Mouse (Mus musculus) limb, embryonic 13.5 days (tissue): ENCODE data around the gene Kdm2a. TPM values are rescaled to one million over a fixed set of nuclear protein-coding genes. Genes with fewer than 3 reads are reported as not detected.

ENCODE experiments used
- ATAC-seq: fragments of 200-750 bp; cut with Nextera tagmentation; 2 replicates; pipeline ENCODE4 v1.8.0; 2017; ENCODE audit warnings: low read depth, moderate number of reproducible peaks, moderate TSS enrichment; ENCODE audit not compliant: low FRiP score
- H3K27ac ChIP-seq: fragments of 300-500 bp; sonication (generic); 2 replicates; pipeline ENCODE4 v1.5.1; 2015; ENCODE audit warnings: inconsistent platforms, mild to moderate bottlenecking, moderate library complexity
- H3K27me3 ChIP-seq: fragments of 300-500 bp; sonication (generic); 2 replicates; pipeline ENCODE4 v1.6.1; 2015; ENCODE audit warnings: mild to moderate bottlenecking, inconsistent platforms
- H3K36me3 ChIP-seq: fragments of 300-500 bp; sonication (generic); 2 replicates; pipeline ENCODE4 v1.6.1; 2015; ENCODE audit warnings: inconsistent platforms, mild to moderate bottlenecking, moderate library complexity
- H3K4me1 ChIP-seq: fragments of 300-500 bp; sonication (generic); 2 replicates; pipeline ENCODE4 v1.6.1; 2015; ENCODE audit warnings: inconsistent platforms
- H3K4me2 ChIP-seq: fragments of 300-500 bp; sonication (generic); replicated peaks from 2 replicates; pipeline ENCODE4 v1.6.1; 2015; ENCODE audit warnings: inconsistent platforms, mild to moderate bottlenecking, moderate library complexity
- H3K4me3 ChIP-seq: fragments of 300-500 bp; sonication (generic); 2 replicates; pipeline ENCODE4 v1.5.1; 2015; ENCODE audit warnings: moderate library complexity, mild to moderate bottlenecking, inconsistent platforms
- H3K9ac ChIP-seq: fragments of 300-500 bp; sonication (generic); 2 replicates; pipeline ENCODE4 v1.6.1; 2015; ENCODE audit warnings: mild to moderate bottlenecking, inconsistent platforms
- H3K9me3 ChIP-seq: fragments of 300-500 bp; sonication (generic); 2 replicates; pipeline ENCODE4 v1.6.1; 2016; ENCODE audit warnings: inconsistent platforms
- WGBS: fragments of 180-500 bp; shearing (Covaris S2); methylation state at CpG from one replicate; pipeline ENCODE4 v1.1.7; 2015; 5-methylcytosine and 5-hydroxymethylcytosine counted together
- polyA plus RNA-seq: library from polyadenylated mRNA; unstranded; fragments of >200 nt; fragmentation: Nextera tagmentation; extraction: Ambion mirVana; gene quantifications from 2 replicates; pipeline ENCODE4 v1.2.1, GENCODE M21; 2015

Gene Kdm2a
- polyA plus RNA-seq, 1 experiment from 2014 or later, result 53.9 TPM

DNA sequence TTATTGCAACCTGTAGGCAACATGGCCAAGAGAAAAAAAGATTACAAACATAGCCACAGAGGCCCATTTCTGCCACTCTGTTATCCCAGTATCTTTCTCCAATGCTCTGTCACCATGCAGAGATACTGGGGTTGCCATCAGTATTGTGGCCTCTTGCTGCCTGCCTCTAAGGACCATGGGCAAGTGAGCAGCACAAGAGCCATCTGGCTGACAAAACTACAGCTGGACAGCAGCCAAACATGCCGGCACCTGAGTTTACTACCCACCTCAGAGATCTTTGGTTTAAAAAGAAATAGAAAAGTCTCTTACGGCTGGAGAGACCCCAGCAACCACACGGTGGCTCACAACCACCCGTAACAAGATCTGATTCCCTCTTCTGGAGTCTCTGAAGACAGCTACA, 78.8 kb downstream of the Kdm2a start:
- ATAC-seq, result no peak
- Histone ChIP-seq H3K9me3 (no peaks in the 10 kb centered on the region), H3K27me3 (no peaks in the 10 kb centered on the region), H3K4me1 (no peaks in the 10 kb centered on the region), H3K27ac (no peak overlapping the region), H3K9ac (no peak overlapping the region), H3K4me3 (no peak overlapping the region), H3K36me3 (peaks cover 87% of the 10 kb centered on the region), H3K4me2 (no peak overlapping the region)
- 51% methylated on average over 4 of the region's 4 CpGs for WGBS

DNA sequence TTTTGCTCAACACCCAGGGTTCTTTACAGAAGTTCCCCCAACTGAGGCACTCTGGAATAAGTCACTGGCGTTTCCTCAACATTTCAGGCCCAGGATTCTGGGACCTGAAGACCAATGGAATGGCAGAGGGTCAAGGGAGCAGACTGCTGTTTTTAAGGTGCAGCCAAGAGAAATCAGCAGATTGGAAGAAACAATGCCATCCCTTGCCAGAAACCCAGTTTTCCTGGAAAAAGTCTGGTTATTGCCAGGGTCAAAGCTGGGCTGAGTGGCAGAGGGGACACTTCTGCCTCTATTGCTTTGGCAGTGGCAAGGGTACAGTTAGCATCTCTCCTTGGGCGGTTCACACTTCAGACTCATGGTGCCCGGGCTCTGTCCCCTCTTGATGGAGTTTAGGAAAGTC, 80.9 kb downstream of the Kdm2a start:
- H3K9me3 ChIP-seq, result no peaks in the 10 kb centered on the region
- no peak overlapping the region for H3K4me3 ChIP-seq
- no peak for ATAC-seq
- no peaks in the 10 kb centered on the region for H3K27me3 ChIP-seq
- no peak overlapping the region for H3K27ac ChIP-seq
- H3K9ac ChIP-seq, result no peak overlapping the region
- H3K4me1 ChIP-seq, result no peaks in the 10 kb centered on the region
- no peak overlapping the region for H3K4me2 ChIP-seq
- peaks cover 76% of the 10 kb centered on the region for H3K36me3 ChIP-seq
- 86% methylated on average over 3 of the region's 3 CpGs for WGBS

DNA sequence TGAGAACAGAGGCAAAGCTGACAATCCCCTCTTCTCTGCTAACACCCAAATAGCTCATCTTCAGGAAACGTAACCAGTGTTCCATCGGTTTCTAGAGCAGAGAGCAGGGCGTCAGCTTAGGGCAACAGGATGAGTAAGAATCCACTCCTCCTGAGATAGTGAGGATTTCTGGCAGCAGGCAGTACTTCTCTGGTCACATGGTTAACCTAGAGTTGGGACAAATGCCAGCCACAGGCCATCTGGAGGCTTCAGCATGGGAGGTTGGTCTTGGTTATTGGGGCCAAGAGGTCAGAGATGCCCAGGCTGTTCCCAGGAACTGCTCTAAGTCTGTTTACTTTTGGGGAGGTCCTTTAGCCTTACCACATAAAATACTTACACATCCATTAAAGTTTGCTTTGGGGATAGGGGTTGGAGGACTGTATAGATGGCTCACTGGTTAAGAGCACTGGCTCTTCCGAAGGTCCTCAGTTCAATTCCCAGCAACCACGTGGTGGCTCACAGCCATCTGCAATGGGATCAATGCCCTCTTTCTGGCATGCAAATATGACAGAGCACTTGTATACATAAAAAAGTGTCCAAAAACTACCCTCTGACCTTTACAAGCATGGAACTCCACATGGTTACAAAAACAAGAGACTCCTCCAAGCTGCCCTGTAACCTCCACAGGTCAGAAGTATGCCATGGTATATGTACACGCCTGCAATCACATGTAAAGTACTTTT, 82.7 kb downstream of the Kdm2a start:
- Histone ChIP-seq H3K36me3 (peaks cover 60% of the 10 kb centered on the region), H3K9me3 (no peaks in the 10 kb centered on the region), H3K9ac (no peak overlapping the region), H3K4me1 (no peaks in the 10 kb centered on the region), H3K27ac (no peak overlapping the region), H3K27me3 (no peaks in the 10 kb centered on the region), H3K4me3 (no peak overlapping the region), H3K4me2 (no peak overlapping the region)
- 76% methylated on average over 6 of the region's 6 CpGs for WGBS
- no peak for ATAC-seq

DNA sequence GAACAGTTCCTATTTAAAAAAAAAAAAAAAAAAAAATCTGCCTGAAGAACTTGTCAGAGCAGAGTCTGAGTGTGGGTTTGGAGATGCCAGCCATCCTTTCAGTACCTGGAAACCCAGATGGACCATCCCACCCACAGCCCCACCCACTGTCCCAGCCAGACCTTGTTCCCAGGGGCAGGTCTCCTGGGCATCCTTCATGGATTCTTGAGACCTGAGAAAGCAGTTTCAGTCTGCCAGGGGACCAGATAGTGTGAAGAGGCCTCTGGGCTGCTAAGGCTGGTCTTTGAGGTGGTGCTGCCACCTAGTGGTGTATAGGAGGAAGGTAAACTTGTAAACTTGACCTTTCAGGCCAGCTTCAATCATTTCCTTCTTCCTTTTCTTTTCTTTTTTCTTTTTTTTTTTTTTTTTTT, 88.3 kb downstream of the Kdm2a start:
- Histone ChIP-seq H3K27ac (no peak overlapping the region), H3K9me3 (no peaks in the 10 kb centered on the region), H3K9ac (no peak overlapping the region), H3K4me2 (no peak overlapping the region), H3K4me1 (peaks cover 14% of the 10 kb centered on the region), H3K27me3 (no peaks in the 10 kb centered on the region), H3K36me3 (peaks cover 10% of the 10 kb centered on the region; the same call in 1 of the 2 replicates), H3K4me3 (no peak overlapping the region)
- ATAC-seq, result 0 out of 2 replicates have a peak, but pooled peaks have one; percentile 25

DNA sequence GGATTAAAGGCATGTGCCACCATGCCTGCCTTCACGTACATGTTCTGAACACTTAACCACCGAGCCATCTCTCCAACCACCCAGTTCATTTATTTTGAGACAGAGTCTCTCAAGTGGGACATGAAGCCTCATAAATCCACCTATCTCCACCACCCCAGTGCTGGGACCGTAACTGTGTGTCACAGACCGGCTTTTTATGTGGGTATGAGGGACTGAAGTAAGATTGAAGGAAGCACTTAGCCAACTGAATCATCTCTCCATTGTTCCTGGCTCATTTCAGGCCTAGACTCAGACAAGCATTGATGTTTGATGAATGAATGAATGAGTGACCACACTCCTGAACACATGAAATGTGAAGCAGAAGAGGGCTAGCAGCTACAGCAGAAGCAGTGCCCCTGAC, 88.8 kb downstream of the Kdm2a start:
- Histone ChIP-seq H3K9me3 (no peaks in the 10 kb centered on the region), H3K4me2 (no peak overlapping the region), H3K4me1 (peaks cover 18% of the 10 kb centered on the region), H3K27ac (no peak overlapping the region), H3K27me3 (no peaks in the 10 kb centered on the region), H3K4me3 (no peak overlapping the region), H3K36me3 (peaks cover 9% of the 10 kb centered on the region; the same call in 1 of the 2 replicates), H3K9ac (no peak overlapping the region)
- ATAC-seq, result no peak
- 92% methylated on average over 4 of the region's 4 CpGs for WGBS

DNA sequence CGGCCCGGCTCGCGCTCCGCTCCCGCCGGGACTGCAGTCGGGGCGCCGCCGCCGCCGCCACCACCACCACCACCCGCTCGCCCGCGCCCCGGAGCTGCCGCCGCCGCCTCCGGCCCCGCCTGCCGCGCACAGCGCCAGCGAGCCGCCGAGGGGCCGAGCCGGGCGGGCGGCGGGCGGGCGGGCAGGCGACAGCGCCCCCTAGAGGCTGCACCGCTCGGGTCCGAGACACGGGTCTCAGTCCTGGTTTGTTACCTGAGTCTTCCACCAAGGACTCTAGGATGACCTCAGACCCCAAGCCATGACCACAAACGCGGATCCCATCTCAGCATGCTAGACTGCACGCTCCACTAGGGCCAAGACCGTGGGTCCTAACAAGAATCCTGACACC, 91.9 kb downstream of the Kdm2a start, which contains the start of gene Grk2:
Gene Grk2 (minus strand): TSS at position 33 of the 388 bp plus-strand sequence.
- Histone ChIP-seq H3K27me3 (no peaks in the 10 kb centered on the region), H3K4me3 (peak within 1 kb of the TSS; percentile 96), H3K36me3 (no peaks in the 10 kb centered on the region), H3K4me1 (peaks cover 50% of the 10 kb centered on the region), H3K27ac (peak within 1 kb of the TSS; percentile 79), H3K4me2 (peak within 1 kb of the TSS; percentile 90), H3K9me3 (no peaks in the 10 kb centered on the region), H3K9ac (peak within 1 kb of the TSS; percentile 96)
- peak; percentile 83 for ATAC-seq
- WGBS, result under 1% methylated on average over 46 of the region's 46 CpGs

DNA sequence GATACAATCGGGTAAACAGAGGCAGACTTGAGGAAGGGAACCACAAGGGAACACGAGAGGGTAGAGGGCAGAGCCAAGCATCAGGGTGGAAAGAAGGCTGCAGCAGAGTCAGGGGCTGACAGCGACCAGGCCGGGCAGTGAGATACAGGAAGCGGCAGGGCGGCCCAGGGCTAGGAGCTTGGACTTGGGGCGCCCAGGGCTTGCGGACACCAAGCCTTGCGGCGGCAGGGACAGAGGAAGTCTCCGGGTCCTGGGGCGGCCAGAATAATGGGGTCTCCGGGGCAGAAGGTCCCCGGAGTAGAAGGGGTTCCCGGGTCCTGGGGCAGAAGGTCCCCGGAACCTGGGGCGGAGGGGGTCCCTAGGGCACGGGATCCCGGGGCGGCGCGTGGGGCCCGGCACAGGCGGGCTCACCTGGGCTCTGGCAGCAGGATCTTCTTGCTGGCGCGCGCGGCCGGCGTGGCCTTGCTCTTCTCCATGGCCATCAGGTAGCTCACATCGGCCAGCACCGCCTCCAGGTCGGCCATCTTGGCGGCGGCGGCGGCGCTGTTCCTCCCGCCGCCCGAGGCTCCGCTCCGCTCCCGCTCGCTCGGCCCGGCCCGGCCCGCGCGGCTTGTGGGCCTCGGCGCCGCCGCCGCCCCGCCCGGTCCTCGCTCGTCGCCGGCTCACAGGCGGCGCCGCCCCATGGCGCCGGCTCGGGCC, 92.4 kb downstream of the Kdm2a start:
- Histone ChIP-seq H3K4me1 (peaks cover 55% of the 10 kb centered on the region), H3K27me3 (no peaks in the 10 kb centered on the region), H3K4me2 (peak overlapping the region; percentile 90), H3K36me3 (no peaks in the 10 kb centered on the region), H3K9me3 (no peaks in the 10 kb centered on the region), H3K27ac (peak overlapping the region; percentile 79), H3K4me3 (peak overlapping the region; percentile 96), H3K9ac (peak overlapping the region; percentile 96)
- WGBS, result 2% methylated on average over 49 of the region's 68 CpGs
- peak; percentile 46 for ATAC-seq

DNA sequence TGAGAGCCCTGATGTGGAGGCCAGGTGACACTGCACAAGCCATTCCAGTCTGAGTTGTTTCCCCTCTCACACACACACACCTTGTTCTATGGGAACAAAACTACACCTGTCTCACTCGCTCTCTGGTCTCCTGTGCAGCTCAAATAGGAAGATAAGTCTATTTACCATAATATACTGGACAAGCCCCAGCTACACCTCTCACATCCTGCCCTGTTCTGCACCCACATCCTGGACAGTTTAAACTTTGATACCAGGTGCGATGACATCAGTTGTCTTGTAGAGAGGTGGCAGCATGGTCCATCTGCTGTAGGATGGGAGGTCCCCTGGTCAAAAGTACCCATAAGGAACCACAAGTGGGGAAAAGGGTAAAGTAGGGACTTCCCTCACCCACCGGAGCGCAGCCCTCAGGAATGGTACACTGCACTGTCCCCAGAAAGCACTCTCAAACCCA, 93.2 kb downstream of the Kdm2a start:
- WGBS, result 57% methylated on average over 4 of the region's 4 CpGs
- H3K27ac ChIP-seq, result no peak overlapping the region

DNA sequence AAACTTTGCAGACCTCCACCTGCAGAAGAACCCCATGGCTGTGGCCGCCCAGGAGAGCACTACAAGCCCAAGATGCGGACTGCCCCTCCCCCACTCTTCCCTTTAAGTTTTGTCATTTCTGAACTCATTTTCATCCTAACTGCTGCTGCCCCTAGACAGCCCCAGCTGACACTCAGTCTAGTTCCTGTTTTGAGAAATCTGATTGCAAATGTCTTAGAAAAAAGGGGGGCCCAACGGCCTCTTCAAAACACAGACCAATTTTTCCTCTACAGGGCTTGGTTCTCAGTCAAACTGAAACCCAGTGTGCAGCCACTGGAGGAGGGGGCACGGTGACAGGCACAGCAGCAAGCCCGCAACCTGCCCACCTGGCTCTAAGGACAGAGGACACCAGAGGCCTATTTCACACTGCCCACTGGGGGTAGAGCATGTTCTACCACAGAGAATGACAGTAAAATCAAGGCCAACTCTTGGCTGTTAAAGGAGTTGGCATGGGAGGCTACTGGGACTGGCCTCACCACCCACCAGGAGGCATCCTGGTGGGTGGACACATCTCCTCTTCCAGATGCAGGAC, 93.7 kb downstream of the Kdm2a start:
- no peaks in the 10 kb centered on the region for H3K9me3 ChIP-seq
- H3K27ac ChIP-seq, result no peak overlapping the region
- H3K4me2 ChIP-seq, result peak overlapping the region; percentile 90
- peak overlapping the region; percentile 96 for H3K9ac ChIP-seq
- no peak for ATAC-seq
- no peaks in the 10 kb centered on the region for H3K36me3 ChIP-seq
- peak overlapping the region; percentile 96 for H3K4me3 ChIP-seq
- 66% methylated on average over 5 of the region's 5 CpGs for WGBS
- peaks cover 64% of the 10 kb centered on the region for H3K4me1 ChIP-seq
- no peaks in the 10 kb centered on the region for H3K27me3 ChIP-seq

More for the DNA sequence above, 93.2 kb downstream of the Kdm2a start:
- peak overlapping the region; percentile 90 for H3K4me2 ChIP-seq
- H3K9ac ChIP-seq, result peak overlapping the region; percentile 96
- no peaks in the 10 kb centered on the region for H3K27me3 ChIP-seq
- no peaks in the 10 kb centered on the region for H3K36me3 ChIP-seq
- no peaks in the 10 kb centered on the region for H3K9me3 ChIP-seq
- no peak for ATAC-seq
- peak overlapping the region; percentile 96 for H3K4me3 ChIP-seq
- peaks cover 63% of the 10 kb centered on the region for H3K4me1 ChIP-seq

DNA sequence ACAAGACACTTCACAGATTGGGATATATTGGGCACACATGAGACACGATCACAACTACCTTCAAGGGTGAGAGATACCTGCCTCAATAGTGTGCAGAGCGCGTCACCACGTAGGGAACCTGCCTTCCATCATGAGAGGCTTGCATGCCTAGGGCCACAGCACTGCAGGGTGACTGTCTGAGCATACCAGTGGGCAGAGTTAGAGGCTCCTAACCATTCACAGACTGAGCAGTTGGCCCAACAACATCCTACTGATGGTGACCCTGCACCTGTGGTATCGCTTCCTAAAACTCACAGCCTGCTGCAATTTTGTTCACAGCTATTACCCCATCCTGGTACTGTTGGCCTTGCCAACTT, 94.5 kb downstream of the Kdm2a start:
- WGBS, result 95% methylated on average over 5 of the region's 5 CpGs
- peaks cover 69% of the 10 kb centered on the region for H3K4me1 ChIP-seq
- no peak for ATAC-seq
- no peak overlapping the region; the same call in 1 of the 2 replicates for H3K27ac ChIP-seq
- no peak overlapping the region for H3K4me3 ChIP-seq
- H3K27me3 ChIP-seq, result no peaks in the 10 kb centered on the region
- H3K9ac ChIP-seq, result no peak overlapping the region
- H3K9me3 ChIP-seq, result no peaks in the 10 kb centered on the region
- peak overlapping the region; percentile 90 for H3K4me2 ChIP-seq
- H3K36me3 ChIP-seq, result no peaks in the 10 kb centered on the region

DNA sequence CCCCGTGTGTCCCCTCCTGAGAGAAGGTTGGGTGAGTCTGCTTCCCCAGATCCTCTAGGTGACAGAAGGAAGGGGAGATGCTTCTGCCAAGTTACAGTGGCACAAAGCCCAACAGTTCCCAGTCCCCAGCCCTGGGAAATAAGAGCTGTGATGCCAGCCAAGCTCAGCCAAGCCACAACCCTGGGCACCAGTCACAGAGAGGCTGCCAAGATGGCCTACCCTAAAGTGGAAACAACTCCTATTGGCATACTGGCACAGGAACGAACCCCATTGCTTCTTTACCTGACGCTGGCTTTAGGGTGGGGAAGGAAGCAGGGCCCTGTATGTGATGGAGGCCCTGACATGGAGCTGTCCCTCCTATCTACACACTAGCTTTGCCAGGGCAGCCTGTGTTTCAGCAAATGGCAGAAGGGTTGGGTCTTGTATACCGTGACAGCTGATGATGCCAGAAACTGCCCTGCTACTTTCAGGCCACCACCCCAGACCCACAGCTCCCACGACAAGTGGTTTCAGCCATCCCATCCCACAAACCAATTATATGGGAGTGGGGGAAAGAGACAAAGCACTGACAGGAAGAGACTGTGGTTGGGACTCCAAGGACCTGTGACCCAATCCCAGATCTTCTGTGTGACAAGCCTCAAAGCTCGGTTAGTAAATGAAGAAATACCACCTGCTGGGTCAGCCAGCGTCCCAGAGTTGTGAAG, 95.0 kb downstream of the Kdm2a start:
- peak overlapping the region; percentile 54 for H3K9ac ChIP-seq
- no peak for ATAC-seq
- 63% methylated on average over 7 of the region's 7 CpGs for WGBS
- H3K4me3 ChIP-seq, result no peak overlapping the region
- peak overlapping the region; percentile 90 for H3K4me2 ChIP-seq
- peaks cover 5% of the 10 kb centered on the region for H3K36me3 ChIP-seq
- H3K27me3 ChIP-seq, result no peaks in the 10 kb centered on the region
- peak overlapping the region; percentile 83; the same call in 1 of the 2 replicates for H3K27ac ChIP-seq
- no peaks in the 10 kb centered on the region for H3K9me3 ChIP-seq
- H3K4me1 ChIP-seq, result peaks cover 69% of the 10 kb centered on the region
